Mouse (Mus musculus) liver, adult 2 months (tissue): ENCODE measurements at regions not wholly inside any gene's neighbourhood (a gene's known extent, or its start where the extent isn't known, plus 50 kb on each side); places are given as distances from the start of the nearest gene placed in this dataset.

Experiments
- DNase-seq: peaks from one replicate; pipeline ENCODE4 v3.0.0-alpha.2; 2011; ENCODE audit warnings: low read depth, low spot score; ENCODE audit errors: extremely low read depth
- H3K27ac ChIP-seq: fragments of 200-500 bp; replicated peaks from 2 replicates; pipeline ENCODE4 v1.5.1; 2012; ENCODE audit warnings: low read depth, mild to moderate bottlenecking, control low read depth, inconsistent platforms, low read length; ENCODE audit not compliant: insufficient read depth
- H3K27me3 ChIP-seq: fragments of 200-500 bp; 2 replicates; pipeline ENCODE4 v1.6.1; 2012; ENCODE audit warnings: mild to moderate bottlenecking, moderate library complexity, low read length, inconsistent platforms; ENCODE audit not compliant: control insufficient read depth, insufficient read depth
- H3K36me3 ChIP-seq: fragments of 200-500 bp; 2 replicates; pipeline ENCODE4 v1.6.1; 2012; ENCODE audit warnings: low read length, inconsistent platforms; ENCODE audit not compliant: control insufficient read depth, insufficient read depth
- H3K4me1 ChIP-seq: fragments of 200-500 bp; 2 replicates; pipeline ENCODE4 v1.6.1; 2011; ENCODE audit warnings: low read length; ENCODE audit not compliant: control insufficient read depth, insufficient read depth
- H3K4me3 ChIP-seq: fragments of 200-500 bp; 2 replicates; pipeline ENCODE4 v1.5.1; 2011; ENCODE audit warnings: low read depth, mild to moderate bottlenecking, control low read depth, low read length, moderate library complexity; ENCODE audit not compliant: insufficient read depth
- H3K79me2 ChIP-seq: fragments of 200-500 bp; 2 replicates; pipeline ENCODE4 v1.6.1; 2012; ENCODE audit warnings: inconsistent platforms, mild to moderate bottlenecking, low read length, moderate library complexity; ENCODE audit not compliant: control insufficient read depth, insufficient read depth
- H3K9ac ChIP-seq: fragments of 200-500 bp; 2 replicates; pipeline ENCODE4 v1.6.1; 2012; ENCODE audit warnings: low read depth, mild to moderate bottlenecking, control low read depth, inconsistent platforms, low read length
- CTCF ChIP-seq: fragments of 200-500 bp; IDR thresholded peaks from 2 replicates; pipeline ENCODE4 v1.5.1; 2011; ENCODE audit warnings: low read depth, low read length, control low read depth
- POLR2A ChIP-seq: fragments of 200-500 bp; IDR thresholded peaks from 2 replicates; pipeline ENCODE4 v1.6.1; 2011; ENCODE audit warnings: low read length, control low read depth; ENCODE audit not compliant: insufficient read depth; ENCODE audit errors: extremely low read depth
- WGBS: fragments of 180-500 bp; shearing (Covaris S2); methylation state at CpG from one replicate; pipeline ENCODE4 v1.1.7; 2018; 5-methylcytosine and 5-hydroxymethylcytosine counted together

DNA sequence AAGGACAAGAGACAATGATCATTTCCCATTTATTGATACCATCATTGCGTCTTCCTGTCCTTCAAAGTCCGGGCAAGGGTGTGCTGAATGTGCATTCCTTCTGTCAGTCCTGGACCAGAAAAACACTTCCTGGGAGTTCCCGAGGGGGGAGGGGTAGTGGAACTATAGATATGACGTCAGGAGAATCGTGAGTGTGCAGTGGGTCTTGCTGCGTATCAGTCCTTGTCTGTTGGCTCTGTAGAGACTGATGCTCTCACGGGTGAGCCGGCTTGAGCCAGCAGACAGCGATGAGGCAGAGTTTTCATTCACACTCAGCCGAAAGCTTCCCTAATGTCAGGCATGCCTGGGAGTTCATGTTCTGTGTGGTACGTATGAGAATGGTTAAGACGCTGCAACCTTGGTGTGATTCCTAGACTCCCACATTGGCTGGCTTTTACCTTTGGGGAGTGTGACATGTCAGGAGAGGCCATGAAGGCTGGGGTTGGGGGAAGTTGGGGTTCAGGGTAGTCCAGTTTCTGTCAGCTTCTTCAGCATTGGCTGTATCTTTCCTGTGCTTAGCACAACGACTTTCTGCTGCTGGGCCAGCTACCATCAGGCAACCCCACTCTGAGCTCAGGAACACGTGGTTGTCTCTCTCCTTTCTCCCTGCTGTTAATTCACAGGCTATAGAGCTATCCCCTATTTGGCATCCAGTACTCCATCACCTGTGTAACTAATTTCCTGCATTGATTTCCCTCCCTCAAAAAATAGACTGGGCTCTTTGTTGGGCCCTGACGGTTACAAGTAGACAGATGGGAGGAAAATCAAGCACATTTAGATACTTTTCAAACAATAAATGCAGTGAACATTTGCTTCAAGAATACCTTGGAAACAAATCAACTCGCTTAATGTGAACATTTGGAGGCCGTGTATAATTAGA lies 203.2 kb upstream of the Daam1 start:
- Histone ChIP-seq H3K79me2 (no peaks in the 10 kb centered on the region), H3K9ac (no peak overlapping the region), H3K36me3 (no peaks in the 10 kb centered on the region), H3K4me1 (no peaks in the 10 kb centered on the region), H3K27me3 (no peaks in the 10 kb centered on the region), H3K27ac (no peak overlapping the region), H3K4me3 (no peak overlapping the region)
- TF ChIP-seq CTCF = no peak
- WGBS = 72% methylated on average over 17 of the region's 17 CpGs
- DNase-seq = no peak

- Histone ChIP-seq H3K27ac (no peak overlapping the region), H3K27me3 (no peaks in the 10 kb centered on the region), H3K36me3 (no peaks in the 10 kb centered on the region), H3K4me3 (no peak overlapping the region), H3K4me1 (no peaks in the 10 kb centered on the region), H3K79me2 (no peaks in the 10 kb centered on the region), H3K9ac (no peak overlapping the region)
- TF ChIP-seq POLR2A (no peak), CTCF (no peak)
- DNase-seq = no peak
- 83% methylated on average over 5 of the region's 5 CpGs for WGBS
Measured at GRCm38 (mm10) chr12:71628340-71628738, 202.5 kb upstream of the Daam1 start.

DNA sequence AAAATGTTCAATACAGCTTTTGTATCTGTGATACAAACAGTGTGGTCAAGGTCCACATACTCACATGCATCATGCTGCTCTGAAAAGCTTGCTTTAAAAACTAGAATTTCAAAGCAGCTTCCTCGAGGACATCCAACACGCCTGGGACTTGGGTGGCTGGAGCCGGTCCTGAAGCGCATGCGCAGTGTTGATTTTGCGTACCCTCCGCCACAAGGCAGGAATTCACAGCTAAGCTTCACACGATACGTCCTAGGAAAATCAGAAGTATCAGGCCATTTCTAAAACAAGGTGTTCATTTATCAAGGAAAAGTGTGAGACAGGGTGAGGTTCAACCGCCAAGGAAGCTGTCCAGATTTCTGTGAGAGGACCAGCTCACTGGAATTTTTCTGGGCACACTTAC lies 202.1 kb upstream of the Daam1 start:
- WGBS = 93% methylated on average over 10 of the region's 10 CpGs
- H3K4me1 ChIP-seq = no peaks in the 10 kb centered on the region
- no peaks in the 10 kb centered on the region for H3K27me3 ChIP-seq
- no peaks in the 10 kb centered on the region for H3K36me3 ChIP-seq
- H3K27ac ChIP-seq = no peak overlapping the region
- no peak overlapping the region for H3K4me3 ChIP-seq
- no peak for TF ChIP-seq POLR2A
- no peak for TF ChIP-seq CTCF
- DNase-seq = no peak
- no peaks in the 10 kb centered on the region for H3K79me2 ChIP-seq
- H3K9ac ChIP-seq = no peak overlapping the region

- Histone ChIP-seq H3K27ac (no peak overlapping the region), H3K79me2 (no peaks in the 10 kb centered on the region)
Measured at GRCm38 (mm10) chr12:71630386-71630785, 200.5 kb upstream of the Daam1 start.

DNA sequence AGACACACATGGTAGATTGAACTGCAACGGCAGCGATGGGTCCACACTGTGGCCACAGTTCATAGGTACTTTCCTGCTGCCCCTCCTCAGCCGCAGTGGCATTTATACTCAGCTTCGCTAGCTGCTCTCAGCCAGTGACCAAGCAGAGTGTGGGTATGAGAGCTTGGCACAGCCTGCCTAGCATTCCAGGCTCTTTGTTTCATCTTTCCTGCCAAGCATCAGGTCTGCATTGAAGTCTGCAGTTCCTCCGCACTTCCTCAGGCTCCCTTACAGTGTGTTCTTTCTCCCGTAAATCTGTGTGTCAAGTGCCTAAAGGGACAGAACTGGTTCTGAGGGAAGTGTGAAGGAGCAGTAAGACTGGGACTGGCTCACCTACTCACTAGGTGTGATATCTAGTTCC lies 194.6 kb upstream of the Daam1 start:
- Histone ChIP-seq H3K36me3 (no peaks in the 10 kb centered on the region), H3K4me1 (no peaks in the 10 kb centered on the region), H3K9ac (no peak overlapping the region), H3K27me3 (no peaks in the 10 kb centered on the region; the same call in 1 of the 2 replicates), H3K4me3 (no peak overlapping the region), H3K27ac (no peak overlapping the region), H3K79me2 (no peaks in the 10 kb centered on the region)
- DNase-seq = no peak
- WGBS = 96% methylated on average over 6 of the region's 6 CpGs
- no peak for TF ChIP-seq POLR2A
- TF ChIP-seq CTCF = no peak

More at GRCm38 (mm10) chr12:71630386-71630785, 200.5 kb upstream of the Daam1 start:
- Histone ChIP-seq H3K36me3 (no peaks in the 10 kb centered on the region), H3K4me3 (no peak overlapping the region), H3K4me1 (no peaks in the 10 kb centered on the region), H3K9ac (no peak overlapping the region), H3K27me3 (no peaks in the 10 kb centered on the region)
- TF ChIP-seq CTCF = no peak
- no peak for TF ChIP-seq POLR2A
- no peak for DNase-seq
- WGBS = 83% methylated on average over 3 of the region's 3 CpGs

GRCm38 (mm10) chr12:71637248-71637647 lies 193.6 kb upstream of the Daam1 start:
- H3K36me3 ChIP-seq = no peaks in the 10 kb centered on the region
- no peak overlapping the region for H3K4me3 ChIP-seq
- H3K4me1 ChIP-seq = no peaks in the 10 kb centered on the region
- H3K79me2 ChIP-seq = no peaks in the 10 kb centered on the region
- 52% methylated on average over 3 of the region's 3 CpGs for WGBS
- no peak overlapping the region for H3K9ac ChIP-seq
- H3K27ac ChIP-seq = no peak overlapping the region
- H3K27me3 ChIP-seq = no peaks in the 10 kb centered on the region; the same call in 1 of the 2 replicates
- no peak for DNase-seq
- TF ChIP-seq CTCF (no peak), POLR2A (no peak)
